Mouse (Mus musculus) right cerebral cortex, postnatal 14 days (tissue): ENCODE measurements around the gene Gm9745.
"Not testable (repeated sequence)": the region's sequence is repeated elsewhere in the genome, so short reads cannot be mapped to it uniquely, and the experiment has no call there.

ENCODE experiments used
- DNase-seq: peaks from one replicate; pipeline ENCODE4 v3.0.0; 2022

Gene Gm9745

DNA sequence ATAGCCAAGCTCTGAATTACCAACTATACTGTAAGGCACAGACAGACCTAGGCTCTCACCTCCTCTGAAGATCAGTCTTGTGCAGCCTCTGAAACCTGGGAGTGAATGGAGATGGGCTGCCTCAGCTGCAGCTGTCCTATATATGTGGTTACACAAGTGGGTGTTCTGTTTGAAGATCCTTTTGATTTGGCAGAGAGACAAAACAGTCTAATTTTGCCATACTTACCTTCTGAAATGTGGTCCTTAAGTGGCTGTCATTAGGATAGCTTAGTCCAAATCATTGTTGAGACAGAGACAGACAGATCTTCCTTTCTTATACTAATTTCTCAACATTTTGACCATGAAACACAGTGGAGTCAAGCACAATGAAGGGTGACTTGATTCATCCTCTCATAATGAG is at the start of gene Gm9745:
Gene Gm9745, minus strand, starts transcription at position 101 of the 400 bp plus-strand sequence.
- not testable (repeated sequence) for DNase-seq

DNA sequence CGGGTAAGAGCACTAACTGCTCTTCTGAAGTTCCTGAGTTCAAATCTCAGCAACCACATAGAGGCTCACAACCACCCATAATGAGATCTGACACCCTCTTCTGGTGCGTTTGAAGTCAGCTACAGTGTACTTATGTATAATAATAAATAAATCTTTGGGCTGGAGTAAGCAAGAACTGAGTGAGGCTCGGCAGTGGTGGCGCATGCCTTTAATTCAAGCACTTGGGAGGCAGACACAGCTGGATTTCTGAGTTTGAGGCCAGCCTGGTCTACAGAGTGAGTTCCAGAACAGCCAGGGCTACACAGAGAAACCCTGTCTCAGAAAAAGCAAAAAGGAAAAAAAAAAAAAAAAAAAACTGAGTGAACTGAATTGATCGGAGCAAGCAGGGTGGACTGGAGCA is 49.2 kb upstream of the Gm9745 start:
- not testable (repeated sequence) for DNase-seq

DNA sequence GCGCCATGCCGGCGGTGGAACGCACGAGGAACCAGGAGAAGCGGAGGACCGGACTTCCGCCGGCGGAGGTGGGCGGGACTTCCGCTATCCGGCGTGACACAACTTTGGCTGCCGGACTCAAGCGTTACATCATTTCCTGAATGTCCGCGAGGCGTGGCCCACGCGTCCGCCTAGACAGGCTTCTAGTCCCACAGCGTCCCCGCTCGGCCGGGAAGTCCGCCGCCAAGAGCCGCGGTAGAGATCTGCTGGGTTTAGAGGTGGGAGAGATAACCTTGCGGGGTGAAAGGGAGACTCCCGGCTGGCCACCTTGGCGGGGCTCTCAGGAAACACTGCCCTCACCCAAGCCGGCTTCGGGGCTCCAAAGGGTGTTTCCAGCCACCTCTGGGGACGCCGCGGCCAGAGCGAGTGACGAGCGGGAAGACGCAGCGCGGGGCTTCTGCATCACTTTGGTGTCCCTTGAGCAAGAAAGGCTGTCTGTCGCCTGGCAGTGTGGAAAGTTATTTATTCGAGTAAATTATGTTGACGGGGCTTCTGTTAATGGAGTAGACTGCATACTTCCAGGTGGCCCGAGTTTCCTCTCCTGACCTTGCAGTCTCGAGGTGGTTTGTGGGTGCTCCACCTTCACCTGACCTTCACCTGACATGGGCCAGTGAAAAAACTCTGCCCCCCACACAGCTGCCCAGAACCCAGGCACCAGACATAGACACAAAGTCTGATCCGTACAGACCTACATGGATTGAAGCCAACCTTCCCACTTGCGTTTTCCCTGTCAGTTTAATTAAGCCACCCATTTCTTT is 48.2 kb upstream of the Gm9745 start, which contains the start of gene Gtpbp4:
Gene Gtpbp4, minus strand, starts transcription at position 94 of the 797 bp plus-strand sequence.
- peak; percentile 96 for DNase-seq

DNA sequence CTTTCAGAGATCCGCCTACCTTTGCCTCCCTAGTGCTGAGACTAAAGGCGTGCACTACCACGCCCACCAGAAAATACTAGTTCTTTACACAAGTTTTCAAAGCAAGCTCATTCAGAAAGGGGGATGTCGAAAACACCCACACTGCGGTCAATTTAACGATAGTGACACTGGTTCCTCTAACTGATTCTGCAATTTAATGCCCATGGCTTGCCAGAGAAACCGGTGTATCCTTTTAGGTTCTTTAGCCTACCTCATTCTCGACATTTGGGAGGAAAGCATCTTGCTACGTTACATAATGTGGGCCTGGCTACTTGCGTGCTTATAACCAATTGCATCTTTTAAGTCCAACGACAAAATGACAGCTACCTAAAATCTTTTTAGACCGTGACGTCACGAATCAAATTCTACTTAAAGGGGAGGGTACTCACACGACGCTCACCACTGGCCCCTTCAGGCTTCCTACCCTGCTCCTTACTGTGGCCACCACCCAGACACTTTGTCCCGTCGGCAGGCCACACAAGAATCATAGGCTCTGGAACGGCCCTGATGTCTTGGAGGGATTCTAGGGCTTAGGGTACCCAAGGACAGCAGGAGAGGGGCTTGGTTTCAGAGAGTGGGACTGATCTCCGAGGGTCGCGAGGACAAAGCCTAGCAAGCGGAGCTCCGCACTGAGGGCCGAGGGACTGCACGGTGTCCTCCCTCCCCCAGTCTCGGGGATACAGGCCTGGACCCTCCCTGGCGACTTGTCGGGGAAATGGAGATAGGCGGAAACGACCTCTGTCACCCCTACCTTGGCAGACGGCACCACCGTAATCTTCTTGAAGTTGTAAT is 47.3 kb upstream of the Gm9745 start:
- DNase-seq = no peak

DNA sequence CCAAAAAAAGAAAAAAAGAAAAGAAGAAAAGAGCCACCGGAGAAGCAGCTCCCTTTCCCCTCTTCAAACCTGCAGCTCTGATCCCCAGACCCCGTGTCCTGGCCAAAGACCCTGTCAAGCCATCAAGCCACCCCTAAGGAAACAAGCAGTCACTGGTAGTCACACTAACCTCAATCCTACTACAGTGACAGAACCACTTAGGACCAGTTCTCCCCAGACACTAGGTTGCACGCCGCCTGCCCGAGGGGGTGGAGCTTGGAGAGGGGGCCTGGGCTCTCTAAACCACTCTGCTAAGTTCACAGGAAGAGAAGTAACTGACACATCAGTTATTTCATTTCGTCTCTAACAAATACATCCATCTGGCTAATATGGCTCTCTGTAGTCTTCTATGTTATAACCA is 44.2 kb upstream of the Gm9745 start:
- DNase-seq = no peak

DNA sequence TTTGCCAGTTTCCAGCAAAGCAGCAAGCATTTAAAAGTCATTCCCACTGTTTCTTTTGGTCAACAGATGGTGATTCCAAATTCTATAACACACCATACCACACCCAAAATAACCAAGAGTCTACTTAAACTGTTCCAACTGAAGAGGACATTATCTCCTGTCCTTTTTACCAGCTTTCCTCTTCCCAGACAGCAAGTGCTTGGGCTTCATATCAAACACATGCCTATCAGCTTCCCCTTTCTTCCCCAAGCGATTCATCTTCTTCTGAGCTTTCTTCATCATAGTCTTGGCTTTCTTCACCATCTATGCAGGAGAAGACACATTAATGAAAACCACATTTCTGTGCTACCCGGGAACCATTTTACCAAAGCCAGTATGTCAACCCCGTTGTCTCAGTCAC is 24.9 kb upstream of the Gm9745 start:
- DNase-seq = no peak

DNA sequence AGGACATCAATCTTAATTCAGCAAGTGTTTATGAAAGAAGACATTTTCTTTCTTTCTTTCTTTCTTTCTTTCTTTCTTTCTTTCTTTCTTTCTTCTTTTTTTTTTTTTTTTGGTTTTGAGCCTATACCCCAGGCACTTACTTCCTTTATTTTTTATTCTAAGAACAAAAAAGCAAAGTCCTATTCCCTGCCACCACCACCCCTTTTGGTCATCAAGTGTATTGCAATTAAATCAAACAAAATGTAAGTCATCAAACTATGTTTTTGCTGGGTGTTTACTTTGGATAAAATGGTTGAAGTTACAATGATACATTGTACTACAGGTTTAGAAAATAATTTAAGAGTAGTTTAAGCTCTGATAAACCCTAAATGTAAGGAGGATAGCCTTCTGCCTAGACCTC is 24.3 kb upstream of the Gm9745 start:
- DNase-seq = no peak

DNA sequence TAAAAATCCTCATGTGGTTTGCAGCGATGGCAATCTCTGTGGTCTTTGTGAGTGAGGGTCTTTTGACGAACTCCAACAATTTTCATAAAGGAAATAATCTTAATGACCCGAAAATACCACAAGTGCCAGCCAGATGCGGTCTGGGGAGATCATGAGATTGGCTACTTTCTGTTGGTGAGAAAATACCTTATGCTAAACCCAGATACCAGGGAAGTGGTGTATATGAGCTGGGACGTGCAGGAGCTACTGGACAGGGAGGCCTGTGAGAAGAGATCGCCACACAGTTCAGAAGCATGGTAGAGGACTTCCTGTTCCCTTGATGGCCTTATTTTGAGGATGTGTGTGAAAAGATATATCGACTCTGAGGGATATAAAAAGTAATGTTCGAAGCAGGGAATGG is 19.7 kb upstream of the Gm9745 start:
- no peak for DNase-seq

DNA sequence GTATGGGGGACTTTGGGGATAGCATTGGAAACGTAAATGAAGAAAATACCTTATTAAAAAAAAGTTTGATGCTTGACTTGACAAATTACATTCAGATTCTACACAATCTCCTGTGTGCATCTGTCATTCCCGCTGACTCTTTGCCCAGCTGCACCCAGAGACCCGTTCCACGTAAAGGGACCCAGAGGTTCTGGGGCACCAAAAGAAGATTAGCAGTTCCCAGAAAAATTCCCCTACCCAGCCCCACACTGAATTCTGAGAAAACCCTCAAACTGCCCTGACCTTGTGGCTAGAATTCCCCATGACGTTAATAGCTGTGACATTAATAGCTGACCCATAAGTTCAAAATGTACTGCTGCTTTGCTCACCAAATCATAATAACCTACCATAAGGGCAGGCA is 17.2 kb upstream of the Gm9745 start:
- DNase-seq = no peak

DNA sequence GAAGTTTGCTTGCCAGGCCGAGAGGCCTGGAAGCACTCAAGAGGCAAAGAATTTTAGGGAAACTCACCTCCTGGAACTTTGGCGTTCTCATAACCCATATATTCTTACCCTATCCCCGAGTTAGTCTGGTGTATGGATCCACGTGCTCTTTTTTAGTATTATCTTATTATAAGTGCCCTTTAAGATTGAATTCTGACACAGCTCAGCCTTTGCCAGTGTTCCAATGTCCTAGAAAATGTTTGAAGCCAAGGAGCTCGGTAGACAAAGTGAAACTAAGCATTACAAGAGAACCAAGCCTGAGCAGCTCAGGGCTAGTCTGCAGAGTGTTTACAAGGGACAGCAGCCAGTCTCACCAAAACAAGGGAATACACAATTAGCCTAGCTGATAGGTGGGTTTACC is 14.2 kb upstream of the Gm9745 start:
- not testable (repeated sequence) for DNase-seq

DNA sequence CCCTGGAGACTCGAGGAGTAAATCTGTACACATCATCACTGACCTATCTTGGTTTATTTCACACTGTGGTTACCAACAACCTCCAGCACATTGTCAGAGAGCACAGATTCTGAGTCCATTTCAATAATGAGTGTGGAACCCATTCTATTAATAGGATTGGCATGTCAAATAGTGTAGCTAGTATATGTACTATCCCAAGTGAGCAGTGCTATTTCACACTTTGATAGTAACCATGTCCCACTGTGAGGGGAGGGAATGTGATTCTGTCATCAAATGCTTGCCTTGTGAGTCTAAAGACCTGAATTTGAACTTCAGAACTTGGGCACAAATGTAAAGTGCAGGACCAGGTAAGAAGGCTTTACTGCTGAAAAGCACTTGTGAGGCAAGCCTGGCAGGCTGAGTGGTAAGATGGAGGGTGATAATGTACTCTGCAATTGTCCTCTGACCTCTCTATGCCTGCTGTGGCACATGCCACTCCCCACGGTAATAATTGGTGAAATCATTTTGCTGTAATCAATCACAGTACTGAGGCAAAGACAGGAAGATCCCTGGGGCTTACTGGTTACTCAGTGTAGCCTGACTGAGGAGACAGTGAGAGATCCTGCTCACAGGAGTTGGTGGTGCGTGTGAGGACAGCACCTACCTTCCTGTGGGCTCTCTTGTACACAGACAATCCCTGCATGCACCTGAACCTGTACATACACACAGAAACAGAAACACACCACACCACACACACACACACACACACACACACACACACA is 13.3 kb upstream of the Gm9745 start:
- not testable (repeated sequence) for DNase-seq

DNA sequence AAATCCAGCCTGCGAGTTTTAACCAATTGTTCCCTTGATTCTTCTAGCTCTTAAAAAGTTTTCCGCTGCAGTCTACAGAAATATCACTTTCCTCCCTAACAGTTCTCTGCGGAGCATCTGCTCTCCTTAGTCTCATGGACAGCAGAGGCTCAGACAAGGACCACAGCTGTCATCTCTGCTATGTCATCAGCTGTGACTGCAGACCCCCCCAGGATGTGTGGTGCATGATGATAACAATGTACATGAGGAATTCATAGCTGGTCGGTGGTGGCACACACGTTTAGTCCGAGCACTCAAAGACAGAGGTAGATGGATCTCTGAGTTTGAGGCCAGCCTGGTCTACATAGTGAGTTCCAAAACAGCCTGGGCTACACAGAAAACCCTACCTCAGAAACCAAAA is 11.5 kb upstream of the Gm9745 start:
- not testable (repeated sequence) for DNase-seq

DNA sequence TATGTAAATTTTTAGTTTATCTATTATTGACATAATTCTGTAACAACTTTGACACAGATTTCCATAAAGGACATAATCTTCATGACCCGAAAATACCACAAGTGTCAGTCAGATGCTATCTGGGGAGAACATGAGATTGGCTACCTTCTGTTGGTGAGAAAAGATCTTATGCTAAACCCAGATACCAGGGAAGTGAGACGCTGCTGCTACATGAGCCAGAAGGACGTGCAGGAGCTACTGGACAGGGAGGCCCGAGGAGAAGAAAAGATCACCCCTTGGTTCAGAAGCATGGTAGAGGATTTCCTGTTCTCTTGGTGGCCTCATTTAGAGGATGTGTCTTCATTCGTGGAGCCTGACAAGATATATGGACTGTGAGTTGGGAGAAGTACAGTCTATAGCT is 11.0 kb upstream of the Gm9745 start:
- not testable (repeated sequence) for DNase-seq

DNA sequence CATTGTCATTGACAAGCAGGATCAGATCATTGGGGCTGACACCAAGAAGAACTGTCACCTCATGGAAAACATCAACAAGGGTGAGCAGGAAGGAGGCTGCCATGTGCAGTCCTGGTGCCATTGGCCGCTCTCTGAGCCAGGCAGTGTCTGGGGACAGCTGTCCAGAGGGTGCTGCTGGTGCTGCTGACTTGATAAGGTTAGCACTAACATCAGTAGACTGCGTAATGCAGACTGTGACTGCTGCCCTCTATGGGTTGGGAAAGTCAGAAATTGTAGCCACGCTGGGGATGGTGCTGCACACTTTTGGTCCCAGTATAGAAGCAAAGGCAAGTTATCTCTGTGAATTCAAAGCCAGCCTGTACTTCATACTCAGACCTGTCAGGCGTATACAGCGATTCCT is 8.8 kb upstream of the Gm9745 start:
- not testable (repeated sequence) for DNase-seq

DNA sequence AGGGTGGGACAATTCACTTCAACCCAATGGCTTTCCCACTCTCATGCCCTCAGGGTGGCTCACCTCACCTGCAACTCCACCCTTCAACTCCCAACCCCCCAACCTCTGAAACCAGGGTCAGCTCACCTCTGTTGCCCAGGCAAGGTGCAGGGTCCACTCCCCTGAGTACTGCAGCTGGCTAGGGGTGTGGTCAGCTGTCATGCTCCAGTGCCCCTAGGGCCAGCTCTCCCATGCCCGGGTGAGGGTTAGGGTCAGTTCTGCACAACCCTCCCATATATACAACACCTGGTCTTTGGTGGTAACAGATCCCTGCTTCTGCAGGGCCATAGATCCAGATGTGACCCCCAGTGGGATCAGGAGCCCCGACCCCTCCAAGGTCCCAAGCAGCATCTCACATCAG is 7.1 kb upstream of the Gm9745 start:
- not testable (repeated sequence) for DNase-seq

DNA sequence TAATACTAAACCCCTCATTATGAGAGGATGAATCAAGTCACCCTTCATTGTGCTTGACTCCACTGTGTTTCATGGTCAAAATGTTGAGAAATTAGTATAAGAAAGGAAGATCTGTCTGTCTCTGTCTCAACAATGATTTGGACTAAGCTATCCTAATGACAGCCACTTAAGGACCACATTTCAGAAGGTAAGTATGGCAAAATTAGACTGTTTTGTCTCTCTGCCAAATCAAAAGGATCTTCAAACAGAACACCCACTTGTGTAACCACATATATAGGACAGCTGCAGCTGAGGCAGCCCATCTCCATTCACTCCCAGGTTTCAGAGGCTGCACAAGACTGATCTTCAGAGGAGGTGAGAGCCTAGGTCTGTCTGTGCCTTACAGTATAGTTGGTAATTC is 4.5 kb upstream of the Gm9745 start, which contains the start of gene Idi2:
Gene Idi2, plus strand, starts transcription at position 301 of the 400 bp plus-strand sequence.
- DNase-seq = not testable (repeated sequence)

DNA sequence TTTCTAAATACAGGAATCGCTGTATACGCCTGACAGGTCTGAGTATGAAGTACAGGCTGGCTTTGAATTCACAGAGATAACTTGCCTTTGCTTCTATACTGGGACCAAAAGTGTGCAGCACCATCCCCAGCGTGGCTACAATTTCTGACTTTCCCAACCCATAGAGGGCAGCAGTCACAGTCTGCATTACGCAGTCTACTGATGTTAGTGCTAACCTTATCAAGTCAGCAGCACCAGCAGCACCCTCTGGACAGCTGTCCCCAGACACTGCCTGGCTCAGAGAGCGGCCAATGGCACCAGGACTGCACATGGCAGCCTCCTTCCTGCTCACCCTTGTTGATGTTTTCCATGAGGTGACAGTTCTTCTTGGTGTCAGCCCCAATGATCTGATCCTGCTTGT is 4.2 kb downstream of the Gm9745 start:
- DNase-seq = not testable (repeated sequence)

DNA sequence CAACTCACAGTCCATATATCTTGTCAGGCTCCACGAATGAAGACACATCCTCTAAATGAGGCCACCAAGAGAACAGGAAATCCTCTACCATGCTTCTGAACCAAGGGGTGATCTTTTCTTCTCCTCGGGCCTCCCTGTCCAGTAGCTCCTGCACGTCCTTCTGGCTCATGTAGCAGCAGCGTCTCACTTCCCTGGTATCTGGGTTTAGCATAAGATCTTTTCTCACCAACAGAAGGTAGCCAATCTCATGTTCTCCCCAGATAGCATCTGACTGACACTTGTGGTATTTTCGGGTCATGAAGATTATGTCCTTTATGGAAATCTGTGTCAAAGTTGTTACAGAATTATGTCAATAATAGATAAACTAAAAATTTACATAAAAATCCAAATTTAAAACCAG is 6.3 kb downstream of the Gm9745 start:
- DNase-seq = not testable (repeated sequence)

DNA sequence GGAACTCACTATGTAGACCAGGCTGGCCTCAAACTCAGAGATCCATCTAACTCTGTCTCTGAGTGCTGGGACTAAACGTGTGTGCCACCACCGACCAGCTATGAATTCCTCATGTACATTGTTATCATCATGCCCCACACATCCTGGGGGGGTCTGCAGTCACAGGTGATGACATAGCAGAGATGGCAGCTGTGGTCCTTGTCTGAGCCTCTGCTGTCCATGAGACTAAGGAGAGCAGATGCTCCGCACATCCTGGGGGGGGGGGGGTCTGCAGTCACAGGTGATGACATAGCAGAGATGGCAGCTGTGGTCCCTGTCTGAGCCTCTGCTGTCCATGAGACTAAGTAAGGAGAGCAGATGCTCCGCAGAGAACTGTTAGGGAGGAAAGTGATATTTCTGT is 6.9 kb downstream of the Gm9745 start:
- DNase-seq = not testable (repeated sequence)

DNA sequence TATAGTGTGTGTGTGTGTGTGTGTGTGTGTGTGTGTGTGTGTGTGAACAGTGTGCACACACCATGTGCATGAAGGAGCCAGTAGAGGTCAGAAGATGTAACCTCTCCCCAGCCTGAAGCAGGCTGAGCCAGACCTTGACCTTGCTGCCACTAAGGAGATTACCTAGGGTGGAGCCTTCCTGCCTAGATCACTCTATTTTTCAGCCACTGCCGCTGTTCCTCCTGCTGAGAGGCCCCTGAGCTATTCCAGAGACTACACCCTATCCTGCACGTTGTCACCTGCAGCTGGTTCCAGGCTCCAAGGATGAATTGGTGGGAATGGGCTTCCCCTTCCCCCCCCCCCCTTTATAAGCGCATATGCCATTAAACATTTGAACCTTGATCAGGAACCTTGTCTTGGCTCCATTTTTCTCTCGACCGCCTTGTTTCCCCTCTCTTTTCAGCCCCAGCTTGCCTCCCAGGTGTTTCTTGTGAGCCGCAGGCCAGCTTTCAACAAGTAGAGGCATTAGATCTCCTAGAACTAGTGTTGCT is 10.4 kb downstream of the Gm9745 start:
- DNase-seq = not testable (repeated sequence)

DNA sequence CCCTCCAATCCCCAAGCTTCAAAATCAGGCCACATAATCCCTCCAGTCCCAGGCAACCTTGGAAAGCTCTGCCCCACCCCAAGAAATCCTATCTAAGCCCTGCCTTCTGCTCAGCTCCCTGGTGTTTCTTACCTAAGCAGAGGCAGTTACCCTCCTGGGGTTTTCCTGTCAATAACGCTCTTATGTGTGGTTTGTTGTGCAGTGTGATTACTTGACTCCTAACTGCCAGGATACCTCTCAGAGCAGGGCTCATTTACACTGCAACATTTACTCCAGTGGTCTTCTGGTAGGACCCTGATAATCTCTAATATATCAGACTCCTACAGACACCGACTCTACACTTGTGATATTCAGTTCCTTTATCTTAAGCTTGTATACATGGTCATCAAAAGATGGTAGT is 14.5 kb downstream of the Gm9745 start:
- no peak for DNase-seq

DNA sequence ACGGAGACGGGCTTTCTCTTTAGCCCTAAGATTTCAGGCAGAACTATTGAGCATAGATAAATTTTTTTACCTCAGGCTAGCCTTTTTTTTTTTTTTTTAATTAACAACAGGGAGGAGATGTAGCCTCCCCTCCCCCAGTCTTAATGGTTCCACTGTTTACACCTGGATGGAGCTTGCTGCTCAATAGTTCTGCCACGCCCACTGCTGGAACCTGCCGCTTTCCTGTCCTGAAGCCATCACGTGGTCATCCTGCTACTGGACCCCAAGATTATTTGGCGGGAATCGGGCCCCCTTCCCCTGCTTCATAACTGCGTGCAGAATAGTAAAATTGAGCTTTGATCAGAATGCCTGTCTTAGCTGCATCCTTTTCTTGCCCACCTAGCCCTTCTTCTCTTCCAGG is 34.1 kb downstream of the Gm9745 start:
- not testable (repeated sequence) for DNase-seq

DNA sequence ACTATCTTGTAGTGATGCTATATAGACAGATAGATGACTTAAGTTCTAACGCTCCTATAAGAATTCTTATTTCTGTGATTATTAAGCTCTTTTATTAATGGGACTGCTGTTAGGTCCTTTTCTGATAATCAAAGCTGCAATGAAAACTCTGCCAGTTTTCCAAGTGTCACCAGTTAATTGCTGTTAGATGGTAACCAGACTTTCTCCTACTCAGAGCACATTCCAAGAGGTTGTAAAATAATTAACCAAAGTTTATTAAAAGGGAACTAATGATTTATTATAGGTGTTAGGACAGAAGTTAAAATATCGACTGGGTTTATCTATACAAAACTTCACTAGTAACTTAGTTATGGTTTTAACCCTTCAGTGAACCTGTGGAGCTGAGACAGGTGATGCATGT is 42.0 kb downstream of the Gm9745 start:
- not testable (repeated sequence) for DNase-seq
